Mouse (Mus musculus) cortical plate, adult 2 months (tissue): ENCODE data around the gene Apbb2. TPM values are rescaled to one million over a fixed set of nuclear protein-coding genes. Genes with fewer than 3 reads are reported as not detected.

Source experiments
- H3K27ac ChIP-seq: fragments of 200-500 bp; 2 replicates; pipeline ENCODE4 v1.5.1; 2012; ENCODE audit warnings: low read length, control low read depth, inconsistent platforms; ENCODE audit not compliant: insufficient read depth
- H3K4me1 ChIP-seq: fragments of 200-500 bp; 2 replicates; pipeline ENCODE4 v1.6.1; 2011; ENCODE audit warnings: low read length; ENCODE audit not compliant: control insufficient read depth, insufficient read depth
- H3K4me3 ChIP-seq: fragments of 200-500 bp; 2 replicates; pipeline ENCODE4 v1.5.1; 2011; ENCODE audit warnings: mild to moderate bottlenecking, low read length, control low read depth; ENCODE audit not compliant: insufficient read depth
- CTCF ChIP-seq: fragments of 200-500 bp; IDR thresholded peaks from 2 replicates; pipeline ENCODE4 v1.5.1; 2011; ENCODE audit warnings: mild to moderate bottlenecking, control low read depth, low read length; ENCODE audit not compliant: insufficient read depth; ENCODE audit errors: extremely low read depth
- POLR2A ChIP-seq: fragments of 200-500 bp; IDR thresholded peaks from 2 replicates; pipeline ENCODE4 v1.6.1; 2011; ENCODE audit warnings: mild to moderate bottlenecking, low read length, control low read depth; ENCODE audit not compliant: insufficient read depth; ENCODE audit errors: extremely low read depth
- polyA plus RNA-seq: library from polyadenylated mRNA; depleted of rRNA; stranded (reverse); fragments of >200 nt; gene quantifications from 2 replicates; pipeline ENCODE4 v1.2.3, GENCODE M21; 2012

The Apbb2 gene
- polyA plus RNA-seq, 1 experiment = 28.8 TPM

GRCm38 (mm10) chr5:66454826-66455225 is 163.8 kb downstream of the Apbb2 start:
- TF ChIP-seq CTCF = no peak
- no peak for TF ChIP-seq POLR2A
- Histone ChIP-seq H3K27ac (no peak overlapping the region), H3K4me3 (no peak overlapping the region), H3K4me1 (peaks cover 4% of the 10 kb centered on the region)

- Histone ChIP-seq H3K4me3 (no peak overlapping the region), H3K27ac (no peak overlapping the region; the same call in 1 of the 2 replicates), H3K4me1 (peaks cover 4% of the 10 kb centered on the region)
- TF ChIP-seq POLR2A (no peak), CTCF (no peak)
These were observed 165.5 kb downstream of the Apbb2 start for GRCm38 (mm10) chr5:66453106-66453505.

- H3K4me3 ChIP-seq = no peak overlapping the region
- H3K27ac ChIP-seq = no peak overlapping the region
- peaks cover 4% of the 10 kb centered on the region for H3K4me1 ChIP-seq
- TF ChIP-seq CTCF (no peak), POLR2A (no peak)
These were observed 167.0 kb downstream of the Apbb2 start for GRCm38 (mm10) chr5:66451561-66451960.

GRCm38 (mm10) chr5:66445497-66445896 is 173.1 kb downstream of the Apbb2 start:
- TF ChIP-seq CTCF (no peak), POLR2A (no peak)
- H3K27ac ChIP-seq = no peak overlapping the region
- H3K4me3 ChIP-seq = no peak overlapping the region
- H3K4me1 ChIP-seq = no peaks in the 10 kb centered on the region; the same call in none of the 2 replicates

- Histone ChIP-seq H3K27ac (no peak overlapping the region), H3K4me1 (no peaks in the 10 kb centered on the region; the same call in none of the 2 replicates), H3K4me3 (no peak overlapping the region)
- TF ChIP-seq CTCF = no peak
These were observed 176.3 kb downstream of the Apbb2 start for GRCm38 (mm10) chr5:66442260-66442659.

GRCm38 (mm10) chr5:66436791-66437246 is 181.8 kb downstream of the Apbb2 start:
- H3K27ac ChIP-seq = no peak overlapping the region
- TF ChIP-seq POLR2A = no peak
- TF ChIP-seq CTCF = no peak
- peaks cover 2% of the 10 kb centered on the region for H3K4me1 ChIP-seq
- no peak overlapping the region for H3K4me3 ChIP-seq

- TF ChIP-seq CTCF (no peak), POLR2A (no peak)
- Histone ChIP-seq H3K4me3 (no peak overlapping the region), H3K27ac (no peak overlapping the region), H3K4me1 (peaks cover 2% of the 10 kb centered on the region)
These were observed 183.4 kb downstream of the Apbb2 start for GRCm38 (mm10) chr5:66435158-66435557.

- Histone ChIP-seq H3K4me3 (no peak overlapping the region), H3K4me1 (peaks cover 4% of the 10 kb centered on the region), H3K27ac (no peak overlapping the region)
- TF ChIP-seq CTCF (no peak), POLR2A (no peak)
These were observed 189.5 kb downstream of the Apbb2 start for GRCm38 (mm10) chr5:66429076-66429475.

GRCm38 (mm10) chr5:66428071-66428470 is 190.5 kb downstream of the Apbb2 start:
- TF ChIP-seq CTCF (no peak), POLR2A (no peak)
- Histone ChIP-seq H3K4me3 (no peak overlapping the region), H3K27ac (no peak overlapping the region), H3K4me1 (peaks cover 4% of the 10 kb centered on the region)

- Histone ChIP-seq H3K4me3 (no peak overlapping the region), H3K4me1 (peaks cover 4% of the 10 kb centered on the region), H3K27ac (no peak overlapping the region)
- no peak for TF ChIP-seq CTCF
- TF ChIP-seq POLR2A = no peak
These were observed 194.7 kb downstream of the Apbb2 start for GRCm38 (mm10) chr5:66423909-66424308.

- TF ChIP-seq CTCF = no peak
- TF ChIP-seq POLR2A = no peak
- no peak overlapping the region for H3K27ac ChIP-seq
- H3K4me3 ChIP-seq = no peak overlapping the region
- H3K4me1 ChIP-seq = peaks cover 4% of the 10 kb centered on the region
These were observed 195.1 kb downstream of the Apbb2 start for GRCm38 (mm10) chr5:66423466-66423865.
